In genomic region chr11:49848080-49848815, GRCm38 (mm10) we compare ENCODE assay signal across 8 mouse cellular contexts. TPM values are rescaled to one million over a fixed set of nuclear protein-coding genes. Genes with fewer than 3 reads are reported as not detected.
DNase-seq lines count a peak whose midpoint lies in the region; ATAC-seq and TF ChIP-seq lines count a peak whose summit lies in the region.

No protein-coding gene starts in this region.

- no peak for TF ChIP-seq POLR2A in limb, embryonic 14.5 days (IDR thresholded peaks at IDR 0.05; ENCODE audit: borderline replicate concordance, extremely low read depth, insufficient read depth, insufficient read length)

- WGBS in limb, embryonic 12.5 days, result 75% methylated on average over 4 of the region's 4 CpGs
- WGBS in limb, embryonic 10.5 days, result 91% methylated on average over 4 of the region's 4 CpGs
- 64% methylated on average over 4 of the region's 4 CpGs for WGBS in limb, embryonic 14.5 days

- H3K4me3 ChIP-seq in limb, embryonic 12.5 days (replicated peaks), result no peak overlapping the region
- no peak overlapping the region for H3K4me3 ChIP-seq in limb, embryonic 10.5 days
- 0 out of 2 replicates have a peak overlapping the region, but pooled peaks have one; percentile 7 for H3K4me3 ChIP-seq in limb, embryonic 14.5 days (replicated peaks; ENCODE audit: low read length)

- no peak for ATAC-seq in limb, embryonic 12.5 days (ENCODE audit: insufficient number of reproducible peaks, insufficient read depth, low FRiP score, low TSS enrichment, low read depth)
- ATAC-seq in limb, embryonic 14.5 days (ENCODE audit: low FRiP score, low read depth), result no peak

- peaks cover 22% of the 10 kb centered on the region for H3K4me1 ChIP-seq in limb, embryonic 12.5 days (replicated peaks)
- peaks cover 25% of the 10 kb centered on the region for H3K4me1 ChIP-seq in limb, embryonic 10.5 days
- H3K4me1 ChIP-seq in limb, embryonic 14.5 days (ENCODE audit: control insufficient read depth, insufficient read depth, low read length), result peaks cover 13% of the 10 kb centered on the region

- no peak overlapping the region for H3K27ac ChIP-seq in limb, embryonic 12.5 days
- H3K27ac ChIP-seq in limb, embryonic 10.5 days, result no peak overlapping the region
- H3K27ac ChIP-seq in limb, embryonic 14.5 days (replicated peaks; ENCODE audit: low read depth, low read length), result no peak overlapping the region

- H3K9ac ChIP-seq in limb, embryonic 12.5 days (replicated peaks), result no peak overlapping the region
- H3K9ac ChIP-seq in limb, embryonic 14.5 days (ENCODE audit: low read depth, low read length, severe bottlenecking), result peak overlapping the region; percentile 89

- no peak for DNase-seq in limb, embryonic 10.5 days (ENCODE audit: low spot score)
- DNase-seq in cerebellum, adult 9-10 months, result peak; percentile 40
- peak; percentile 26 to 48 for DNase-seq in heart, postnatal 10 days
- DNase-seq in limb, embryonic 14.5 days (ENCODE audit: low spot score), result no peak
- peak; percentile 54 for DNase-seq in retina, postnatal 1 day
- DNase-seq in right cerebral cortex, adult 18-20 months, result no peak
- DNase-seq in urinary bladder, adult 2 months (ENCODE audit: low spot score), result no peak

- peak overlapping the region; percentile 89 for H3K4me2 ChIP-seq in limb, embryonic 12.5 days
- 0 out of 2 replicates have a peak overlapping the region, but pooled peaks have one; percentile 0 for H3K4me2 ChIP-seq in limb, embryonic 14.5 days (replicated peaks; ENCODE audit: low read depth, low read length, severe bottlenecking)

- intact Hi-C loops in heart, postnatal 10 days (cut with DNase I), result no loop called here

- no peaks in the 10 kb centered on the region for H3K9me3 ChIP-seq in limb, embryonic 12.5 days
- H3K9me3 ChIP-seq in limb, embryonic 10.5 days (replicated peaks), result no peaks in the 10 kb centered on the region
- no peaks in the 10 kb centered on the region for H3K9me3 ChIP-seq in limb, embryonic 14.5 days (ENCODE audit: control insufficient read depth, low read length)

- H3K36me3 ChIP-seq in limb, embryonic 12.5 days, result peaks cover 11% of the 10 kb centered on the region; the same call in 1 of the 2 replicates
- peaks cover 13% of the 10 kb centered on the region for H3K36me3 ChIP-seq in limb, embryonic 10.5 days
- H3K36me3 ChIP-seq in limb, embryonic 14.5 days (ENCODE audit: control insufficient read depth, insufficient read depth, low read length), result no peaks in the 10 kb centered on the region

- H3K27me3 ChIP-seq in limb, embryonic 12.5 days, result no peaks in the 10 kb centered on the region
- H3K27me3 ChIP-seq in limb, embryonic 10.5 days (ENCODE audit: low read depth, poor library complexity, severe bottlenecking), result no peaks in the 10 kb centered on the region
- no peaks in the 10 kb centered on the region for H3K27me3 ChIP-seq in limb, embryonic 14.5 days (ENCODE audit: control insufficient read depth, insufficient read depth, low read length)

RNA-seq across cellular contexts. Expression of gene Mapk9, which starts 1.7 kb away (rescaled TPM):
- polyA plus RNA-seq in limb, embryonic 12.5 days (2016; fragmentation: Nextera tagmentation; extraction: Ambion mirVana), result 38.6 and 44.5 TPM in 2 replicates
- polyA plus RNA-seq in limb, embryonic 10.5 days (2016; fragmentation: Nextera tagmentation; extraction: Ambion mirVana), result 22.4 and 31.1 TPM in 2 replicates
- 10 to 100 TPM; 47.5 to 53.5 TPM for total RNA-seq in heart, postnatal 10 days (2021)
- 39.4 and 39.7 TPM in 2 replicates for polyA plus RNA-seq in limb, embryonic 14.5 days (2012; rRNA removed)
- 34.7 and 37.8 TPM in 2 replicates for polyA plus RNA-seq in limb, embryonic 14.5 days (2014; fragmentation: Nextera tagmentation; extraction: Ambion mirVana)
- polyA plus RNA-seq in urinary bladder, adult 2 months (2012; rRNA removed), result 36.5 and 37.6 TPM in 2 replicates

RNA-seq across cellular contexts. Expression of gene Rasgef1c, which starts 53.4 kb away (rescaled TPM):
- 0.10 and 0.11 TPM in 2 replicates for polyA plus RNA-seq in limb, embryonic 12.5 days (2016; fragmentation: Nextera tagmentation; extraction: Ambion mirVana)
- 0.15 TPM in 1 of 2 replicates, not detected in the other for polyA plus RNA-seq in limb, embryonic 10.5 days (2016; fragmentation: Nextera tagmentation; extraction: Ambion mirVana)
- total RNA-seq in heart, postnatal 10 days (2021), result under 1 TPM in 1 of 2 experiments, not detected in 1; 0.29 TPM
- polyA plus RNA-seq in limb, embryonic 14.5 days (2012; rRNA removed), result 0.43 and 0.73 TPM in 2 replicates
- 0.34 and 0.88 TPM in 2 replicates for polyA plus RNA-seq in limb, embryonic 14.5 days (2014; fragmentation: Nextera tagmentation; extraction: Ambion mirVana)
- polyA plus RNA-seq in urinary bladder, adult 2 months (2012; rRNA removed), result 2.0 and 2.5 TPM in 2 replicates

RNA-seq across cellular contexts. Expression of gene Gfpt2, which starts 54.3 kb away (rescaled TPM):
- polyA plus RNA-seq in limb, embryonic 12.5 days (2016; fragmentation: Nextera tagmentation; extraction: Ambion mirVana), result 37.0 and 37.5 TPM in 2 replicates
- 39.2 and 43.3 TPM in 2 replicates for polyA plus RNA-seq in limb, embryonic 10.5 days (2016; fragmentation: Nextera tagmentation; extraction: Ambion mirVana)
- 10 to 100 TPM; 13.0 to 16.7 TPM for total RNA-seq in heart, postnatal 10 days (2021)
- 27.4 and 31.1 TPM in 2 replicates for polyA plus RNA-seq in limb, embryonic 14.5 days (2012; rRNA removed)
- polyA plus RNA-seq in limb, embryonic 14.5 days (2014; fragmentation: Nextera tagmentation; extraction: Ambion mirVana), result 24.8 and 27.7 TPM in 2 replicates
- 11.3 and 13.6 TPM in 2 replicates for polyA plus RNA-seq in urinary bladder, adult 2 months (2012; rRNA removed)

Comparison
In these comparisons a context has a peak if more than half of its experiments do, and no peak if none do; other contexts are left out.
1. DNase-seq: peak in cerebellum, adult 9-10 months (single experiment), heart, postnatal 10 days (2 of 2) and retina, postnatal 1 day (single experiment); none in limb, embryonic 10.5 days (single experiment), limb, embryonic 14.5 days (single experiment), right cerebral cortex, adult 18-20 months (single experiment) and urinary bladder, adult 2 months (single experiment).